Mouse (Mus musculus) urinary bladder, adult 18-20 months (tissue): ENCODE measurements around the gene Tst.
A peak's percentile ranks its signal among the peaks of the same experiment; 100 is the strongest.

ENCODE experiments used
- DNase-seq, 2 experiments: peaks; one replicate each; pipeline ENCODE4 v3.0.0; 2022; ENCODE audit warnings: low spot score in 2 of 2, mixed read lengths in 2 of 2

Gene Tst

GRCm38 (mm10) chr15:78385564-78385963, 20.1 kb downstream of the Tst start:
- DNase-seq = no peak

GRCm38 (mm10) chr15:78384220-78385116, 21.2 kb downstream of the Tst start:
- no peak for DNase-seq

- no peak for DNase-seq
These were observed 22.1 kb downstream of the Tst start for GRCm38 (mm10) chr15:78383450-78384219.

- no peak for DNase-seq
These were observed 23.6 kb downstream of the Tst start for GRCm38 (mm10) chr15:78382115-78382514.

- DNase-seq = no peak
These were observed 25.0 kb downstream of the Tst start for GRCm38 (mm10) chr15:78380741-78381140.

GRCm38 (mm10) chr15:78380208-78380607, 25.5 kb downstream of the Tst start:
- no peak for DNase-seq

- no peak for DNase-seq
These were observed 27.2 kb downstream of the Tst start for GRCm38 (mm10) chr15:78378556-78378955.

- DNase-seq = no peak
These were observed 27.8 kb downstream of the Tst start for GRCm38 (mm10) chr15:78377859-78378258.

GRCm38 (mm10) chr15:78374204-78374603, 31.5 kb downstream of the Tst start:
- DNase-seq = no peak

- no peak for DNase-seq
These were observed 32.9 kb downstream of the Tst start for GRCm38 (mm10) chr15:78372796-78373195.

GRCm38 (mm10) chr15:78369641-78370040, 36.1 kb downstream of the Tst start:
- DNase-seq = no peak

GRCm38 (mm10) chr15:78368926-78369346, 36.8 kb downstream of the Tst start:
- peak; percentile 41 to 53 for DNase-seq

GRCm38 (mm10) chr15:78367811-78368210, 37.9 kb downstream of the Tst start:
- DNase-seq = no peak

- DNase-seq = no peak
These were observed 38.8 kb downstream of the Tst start for GRCm38 (mm10) chr15:78366875-78367274.

- DNase-seq = no peak
These were observed 39.8 kb downstream of the Tst start for GRCm38 (mm10) chr15:78365916-78366315.

- DNase-seq = no peak
These were observed 50.2 kb downstream of the Tst start for GRCm38 (mm10) chr15:78355548-78355947.

GRCm38 (mm10) chr15:78354958-78355357, 50.7 kb downstream of the Tst start:
- DNase-seq = peak in 1 of 2 experiments; percentile 33

- DNase-seq = no peak
These were observed 54.0 kb downstream of the Tst start for GRCm38 (mm10) chr15:78351586-78352165.
